Mouse (Mus musculus): ENCODE data around the gene Mroh8. TPM values are rescaled to one million over a fixed set of nuclear protein-coding genes. Genes with fewer than 3 reads are reported as not detected.
"Not testable (repeated sequence)": the region's sequence is repeated elsewhere in the genome, so short reads cannot be mapped to it uniquely, and the experiment has no call there.

Mroh8 gene
- polyA plus RNA-seq, 1 experiment from 2014 or later, result 0.44 TPM

GRCm38 (mm10) chr2:157263832-157264231, 15.5 kb downstream of the Mroh8 start:
- no peak for DNase-seq (ENCODE audit: low spot score)
- H3K36me3 ChIP-seq, result no peaks in the 10 kb centered on the region
- no peaks in the 10 kb centered on the region for H3K27me3 ChIP-seq (ENCODE audit: insufficient read depth, poor library complexity, severe bottlenecking)
- H3K27ac ChIP-seq, result no peak overlapping the region
- H3K9me3 ChIP-seq, result no peaks in the 10 kb centered on the region
- no peak overlapping the region for H3K4me3 ChIP-seq
- no peaks in the 10 kb centered on the region for H3K4me1 ChIP-seq (replicated peaks)
- WGBS, result 83% methylated on average over 6 of the region's 6 CpGs

GRCm38 (mm10) chr2:157263101-157263500, 16.2 kb downstream of the Mroh8 start:
- DNase-seq (ENCODE audit: low spot score), result no peak
- no peaks in the 10 kb centered on the region for H3K36me3 ChIP-seq
- H3K9me3 ChIP-seq, result no peaks in the 10 kb centered on the region
- H3K4me1 ChIP-seq (replicated peaks), result no peaks in the 10 kb centered on the region
- no peaks in the 10 kb centered on the region for H3K27me3 ChIP-seq (ENCODE audit: insufficient read depth, poor library complexity, severe bottlenecking)
- H3K4me3 ChIP-seq, result no peak overlapping the region
- no peak overlapping the region for H3K27ac ChIP-seq
- WGBS, result 97% methylated on average over 1 of the region's 1 CpGs

GRCm38 (mm10) chr2:157262506-157262905, 16.8 kb downstream of the Mroh8 start:
- H3K27ac ChIP-seq, result no peak overlapping the region
- H3K4me3 ChIP-seq, result no peak overlapping the region
- no peaks in the 10 kb centered on the region for H3K9me3 ChIP-seq
- 72% methylated on average over 9 of the region's 9 CpGs for WGBS
- no peaks in the 10 kb centered on the region for H3K4me1 ChIP-seq (replicated peaks)
- H3K27me3 ChIP-seq (ENCODE audit: insufficient read depth, poor library complexity, severe bottlenecking), result no peaks in the 10 kb centered on the region
- no peaks in the 10 kb centered on the region for H3K36me3 ChIP-seq
- no peak for DNase-seq (ENCODE audit: low spot score)

GRCm38 (mm10) chr2:157261930-157262329, 17.4 kb downstream of the Mroh8 start:
- DNase-seq (ENCODE audit: low spot score), result no peak
- 92% methylated on average over 5 of the region's 5 CpGs for WGBS
- no peaks in the 10 kb centered on the region for H3K27me3 ChIP-seq (ENCODE audit: insufficient read depth, poor library complexity, severe bottlenecking)
- no peak overlapping the region for H3K27ac ChIP-seq
- H3K4me3 ChIP-seq, result no peak overlapping the region
- H3K9me3 ChIP-seq, result no peaks in the 10 kb centered on the region
- H3K36me3 ChIP-seq, result no peaks in the 10 kb centered on the region
- H3K4me1 ChIP-seq (replicated peaks), result no peaks in the 10 kb centered on the region

GRCm38 (mm10) chr2:157259720-157260119, 19.6 kb downstream of the Mroh8 start:
- WGBS, result 7% methylated on average over 5 of the region's 5 CpGs
- Histone ChIP-seq H3K9me3 (no peaks in the 10 kb centered on the region), H3K36me3 (no peaks in the 10 kb centered on the region), H3K27me3 (ENCODE audit: insufficient read depth, poor library complexity, severe bottlenecking) (no peaks in the 10 kb centered on the region), H3K4me1 (replicated peaks) (no peaks in the 10 kb centered on the region), H3K4me3 (no peak overlapping the region), H3K27ac (no peak overlapping the region)
- DNase-seq (ENCODE audit: low spot score), result peak; percentile 64

GRCm38 (mm10) chr2:157248111-157248510, 31.2 kb downstream of the Mroh8 start:
- peak; percentile 4 for DNase-seq (ENCODE audit: low spot score)
- H3K4me3 ChIP-seq, result no peak overlapping the region
- no peak overlapping the region for H3K27ac ChIP-seq
- peaks cover 13% of the 10 kb centered on the region for H3K4me1 ChIP-seq (replicated peaks)
- H3K27me3 ChIP-seq (ENCODE audit: insufficient read depth, poor library complexity, severe bottlenecking), result no peaks in the 10 kb centered on the region
- H3K36me3 ChIP-seq, result no peaks in the 10 kb centered on the region
- no peaks in the 10 kb centered on the region for H3K9me3 ChIP-seq

- no peak for DNase-seq (ENCODE audit: low spot score)
These were observed 33.7 kb downstream of the Mroh8 start for GRCm38 (mm10) chr2:157245603-157246002.

GRCm38 (mm10) chr2:157245001-157245400, 34.3 kb downstream of the Mroh8 start:
- Histone ChIP-seq H3K9me3 (no peaks in the 10 kb centered on the region), H3K27ac (no peak overlapping the region), H3K36me3 (no peaks in the 10 kb centered on the region), H3K4me1 (replicated peaks) (peaks cover 13% of the 10 kb centered on the region), H3K4me3 (no peak overlapping the region), H3K27me3 (ENCODE audit: insufficient read depth, poor library complexity, severe bottlenecking) (no peaks in the 10 kb centered on the region)
- WGBS, result 63% methylated on average over 5 of the region's 5 CpGs
- no peak for DNase-seq (ENCODE audit: low spot score)

More at GRCm38 (mm10) chr2:157245603-157246002, 33.7 kb downstream of the Mroh8 start:
- no peaks in the 10 kb centered on the region for H3K9me3 ChIP-seq
- H3K4me3 ChIP-seq, result no peak overlapping the region
- H3K4me1 ChIP-seq (replicated peaks), result peaks cover 13% of the 10 kb centered on the region
- no peaks in the 10 kb centered on the region for H3K36me3 ChIP-seq
- no peaks in the 10 kb centered on the region for H3K27me3 ChIP-seq (ENCODE audit: insufficient read depth, poor library complexity, severe bottlenecking)
- WGBS, result 77% methylated on average over 2 of the region's 2 CpGs
- no peak overlapping the region for H3K27ac ChIP-seq

- 0 out of 2 replicates have a peak, but pooled peaks cover 6% of the 10 kb centered on the region for H3K4me1 ChIP-seq (replicated peaks)
- 87% methylated on average over 8 of the region's 8 CpGs for WGBS
- H3K27ac ChIP-seq, result no peak overlapping the region
- H3K27me3 ChIP-seq (ENCODE audit: insufficient read depth, poor library complexity, severe bottlenecking), result no peaks in the 10 kb centered on the region
- H3K36me3 ChIP-seq, result no peaks in the 10 kb centered on the region
- H3K9me3 ChIP-seq, result no peaks in the 10 kb centered on the region
- H3K4me3 ChIP-seq, result no peak overlapping the region
- no peak for DNase-seq (ENCODE audit: low spot score)
These were observed 43.4 kb downstream of the Mroh8 start for GRCm38 (mm10) chr2:157235946-157236345.

GRCm38 (mm10) chr2:157221916-157222315, 57.4 kb downstream of the Mroh8 start:
- H3K4me1 ChIP-seq (replicated peaks); DNase-seq (ENCODE audit: low spot score); H3K27me3 ChIP-seq (ENCODE audit: insufficient read depth, poor library complexity, severe bottlenecking); H3K9me3 ChIP-seq; H3K4me3 ChIP-seq; H3K27ac ChIP-seq; H3K36me3 ChIP-seq: not testable (repeated sequence)
- WGBS, result 88% methylated on average over 3 of the region's 3 CpGs

GRCm38 (mm10) chr2:157220108-157220507, 59.2 kb downstream of the Mroh8 start:
- 86% methylated on average over 6 of the region's 6 CpGs for WGBS

GRCm38 (mm10) chr2:157211731-157212130, 67.6 kb downstream of the Mroh8 start:
- no peaks in the 10 kb centered on the region for H3K36me3 ChIP-seq
- no peak overlapping the region for H3K27ac ChIP-seq
- H3K9me3 ChIP-seq, result no peaks in the 10 kb centered on the region; the same call in 1 of the 2 replicates
- no peaks in the 10 kb centered on the region for H3K4me1 ChIP-seq (replicated peaks)
- no peaks in the 10 kb centered on the region for H3K27me3 ChIP-seq (ENCODE audit: insufficient read depth, poor library complexity, severe bottlenecking)
- no peak overlapping the region for H3K4me3 ChIP-seq
- 94% methylated on average over 7 of the region's 7 CpGs for WGBS
- DNase-seq (ENCODE audit: low spot score), result no peak

More at GRCm38 (mm10) chr2:157220108-157220507, 59.2 kb downstream of the Mroh8 start:
- Histone ChIP-seq H3K4me1 (replicated peaks) (no peaks in the 10 kb centered on the region), H3K27ac (no peak overlapping the region), H3K36me3 (no peaks in the 10 kb centered on the region), H3K9me3 (no peaks in the 10 kb centered on the region), H3K27me3 (ENCODE audit: insufficient read depth, poor library complexity, severe bottlenecking) (no peaks in the 10 kb centered on the region), H3K4me3 (no peak overlapping the region)
- DNase-seq (ENCODE audit: low spot score), result no peak

- H3K36me3 ChIP-seq, result peaks cover 27% of the 10 kb centered on the region
- no peaks in the 10 kb centered on the region for H3K27me3 ChIP-seq (ENCODE audit: insufficient read depth, poor library complexity, severe bottlenecking)
- H3K9me3 ChIP-seq, result no peaks in the 10 kb centered on the region; the same call in 1 of the 2 replicates
- DNase-seq (ENCODE audit: low spot score), result peak; percentile 94
- H3K27ac ChIP-seq, result peak within 1 kb of the TSS; percentile 100
- H3K4me1 ChIP-seq (replicated peaks), result peaks cover 30% of the 10 kb centered on the region
- WGBS, result 1% methylated on average over 73 of the region's 73 CpGs
- H3K4me3 ChIP-seq, result peak within 1 kb of the TSS; percentile 82
These were observed 74.8 kb downstream of the Mroh8 start, which contains the start of gene Rbl1 for GRCm38 (mm10) chr2:157204366-157205218. TSS of gene Rbl1 (minus strand) at chr2:157204534.
